Mouse (Mus musculus): Measurements from ENCODE around the gene Tcte1. TPM values are rescaled to one million over a fixed set of nuclear protein-coding genes. Genes with fewer than 3 reads are reported as not detected.

Tcte1 gene
- polyA plus RNA-seq, 1 experiment from 2014 or later: 0.12 TPM

DNA sequence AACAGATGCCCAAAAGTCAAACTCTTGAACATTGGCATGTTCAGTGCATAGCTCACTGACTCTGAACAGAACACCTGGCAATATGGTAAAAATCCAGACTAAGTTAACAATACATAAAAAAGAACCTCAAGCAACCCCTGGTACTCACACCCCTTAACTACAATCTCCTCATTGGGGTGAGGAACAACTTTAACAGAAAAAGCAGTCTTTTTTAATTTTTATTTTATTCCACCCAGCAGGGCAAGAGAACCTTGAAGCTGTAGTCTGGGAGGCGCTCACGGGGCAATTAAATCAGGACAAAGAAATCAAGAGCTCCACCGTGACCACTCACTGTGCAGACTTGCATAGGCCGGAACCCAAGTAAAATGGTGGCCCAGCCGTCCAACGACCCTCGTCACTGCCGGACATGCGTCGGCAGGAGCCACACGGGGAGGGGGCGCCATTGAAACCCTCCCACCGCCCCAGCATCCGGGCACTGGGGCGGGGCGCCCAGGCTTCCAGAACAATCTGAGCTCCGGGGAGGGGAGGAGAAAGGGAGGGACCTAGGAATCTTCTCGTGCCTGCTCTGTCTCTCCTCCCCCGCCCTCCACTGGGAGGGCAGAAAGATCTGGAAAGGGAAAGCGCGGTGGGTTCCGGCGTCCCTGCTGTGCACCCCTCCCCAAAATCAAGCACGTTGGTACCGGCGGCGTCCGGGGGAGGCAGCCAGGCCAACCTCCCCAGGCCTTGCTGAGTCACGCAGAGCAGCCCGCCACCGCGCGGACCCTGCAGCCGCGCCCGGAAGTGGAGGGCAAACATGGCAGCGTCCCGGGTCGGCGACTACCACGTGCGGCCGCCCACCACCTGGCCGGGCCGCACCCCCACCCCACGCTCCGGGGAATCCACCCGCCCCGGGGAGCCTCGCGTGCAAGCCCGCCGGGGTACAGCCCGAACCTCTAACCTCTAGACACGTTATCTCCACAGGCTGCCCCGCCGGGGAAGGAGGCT lies 49.2 kb downstream of the Tcte1 start:
- under 1% methylated on average over 56 of the region's 57 CpGs for WGBS
- ATAC-seq (ENCODE audit: insufficient read depth, low FRiP score, low read depth): peak; percentile 29

DNA sequence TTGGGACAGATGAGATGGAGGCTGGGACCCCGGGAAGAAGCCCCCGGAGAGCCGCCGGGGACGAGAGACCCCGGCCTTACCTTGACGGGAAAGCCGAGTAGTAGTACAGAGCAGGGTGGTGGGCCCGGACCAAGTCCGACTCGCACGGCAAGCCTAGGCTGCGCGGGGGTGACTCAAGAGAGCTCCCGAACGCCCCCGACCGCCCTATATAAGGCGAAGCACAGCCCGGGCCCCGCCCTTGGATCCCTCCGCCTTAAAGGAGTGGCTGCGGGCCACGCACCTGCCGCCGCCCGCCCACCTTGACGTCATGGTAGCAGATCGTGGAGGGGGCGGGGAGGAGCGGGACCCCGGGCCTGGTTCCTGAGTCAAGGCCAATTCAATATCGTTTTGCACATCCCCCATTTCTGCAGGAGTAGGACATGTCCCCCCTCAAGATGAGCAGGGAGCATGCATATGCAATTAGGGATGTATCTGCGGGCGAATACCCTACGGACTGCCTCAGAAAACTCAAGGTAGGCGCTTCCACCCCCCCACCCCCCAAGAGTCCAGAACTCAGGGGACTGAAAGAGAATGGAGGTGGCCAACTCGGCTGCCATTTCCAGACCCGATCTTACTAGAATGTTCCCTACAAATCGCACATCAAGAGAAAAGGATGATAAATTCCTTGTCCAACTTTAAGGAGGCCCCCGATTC lies 50.0 kb downstream of the Tcte1 start, which contains the start of gene Hsp90ab1:
Gene Hsp90ab1, minus strand, starts transcription at position 185 of the 693 bp plus-strand sequence.
- Histone ChIP-seq H3K27me3 (replicated peaks) (no peaks in the 10 kb centered on the region), H3K9ac (peak within 1 kb of the TSS; percentile 100), H3K36me3 (peaks cover 36% of the 10 kb centered on the region), H3K27ac (peak within 1 kb of the TSS; percentile 99), H3K4me1 (peaks cover 37% of the 10 kb centered on the region), H3K4me2 (peak within 1 kb of the TSS; percentile 84), H3K9me3 (no peaks in the 10 kb centered on the region), H3K4me3 (replicated peaks) (peak within 1 kb of the TSS; percentile 99)
- ATAC-seq (ENCODE audit: insufficient read depth, low FRiP score, low read depth): peak; percentile 77
- WGBS: under 1% methylated on average over 41 of the region's 41 CpGs

More for the DNA sequence above, 49.2 kb downstream of the Tcte1 start:
- Histone ChIP-seq H3K9me3 (no peaks in the 10 kb centered on the region), H3K27me3 (replicated peaks) (no peaks in the 10 kb centered on the region), H3K27ac (peak overlapping the region; percentile 99), H3K4me2 (peak overlapping the region; percentile 84), H3K36me3 (peaks cover 43% of the 10 kb centered on the region), H3K9ac (peak overlapping the region; percentile 100), H3K4me3 (replicated peaks) (peak overlapping the region; percentile 99), H3K4me1 (peaks cover 35% of the 10 kb centered on the region)

DNA sequence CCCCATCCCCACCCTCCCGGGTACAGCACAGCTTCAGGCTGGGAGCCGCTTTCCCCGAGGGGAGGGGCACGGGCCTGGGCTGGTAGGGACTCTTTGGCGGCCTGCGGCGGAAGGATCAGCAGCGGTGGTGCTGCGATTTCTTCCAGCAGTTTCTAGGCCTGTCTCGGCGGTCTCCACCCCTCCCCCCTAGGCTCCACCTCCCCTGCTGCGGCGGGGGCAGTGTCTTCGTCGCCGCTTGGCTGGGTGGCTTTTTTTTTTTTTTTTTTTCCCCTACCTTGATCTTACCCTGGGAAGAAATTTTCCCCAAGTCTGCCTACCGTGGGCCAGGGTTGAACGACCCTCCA lies 50.5 kb downstream of the Tcte1 start:
- Histone ChIP-seq H3K27ac (peak overlapping the region; percentile 99), H3K9ac (peak overlapping the region; percentile 73), H3K9me3 (no peaks in the 10 kb centered on the region), H3K27me3 (replicated peaks) (no peaks in the 10 kb centered on the region), H3K4me1 (peaks cover 37% of the 10 kb centered on the region), H3K4me3 (replicated peaks) (peak overlapping the region; percentile 99), H3K4me2 (peak overlapping the region; percentile 84), H3K36me3 (peaks cover 31% of the 10 kb centered on the region)
- peak; percentile 44 for ATAC-seq (ENCODE audit: insufficient read depth, low FRiP score, low read depth)
- WGBS: 0% methylated on average over 18 of the region's 18 CpGs

DNA sequence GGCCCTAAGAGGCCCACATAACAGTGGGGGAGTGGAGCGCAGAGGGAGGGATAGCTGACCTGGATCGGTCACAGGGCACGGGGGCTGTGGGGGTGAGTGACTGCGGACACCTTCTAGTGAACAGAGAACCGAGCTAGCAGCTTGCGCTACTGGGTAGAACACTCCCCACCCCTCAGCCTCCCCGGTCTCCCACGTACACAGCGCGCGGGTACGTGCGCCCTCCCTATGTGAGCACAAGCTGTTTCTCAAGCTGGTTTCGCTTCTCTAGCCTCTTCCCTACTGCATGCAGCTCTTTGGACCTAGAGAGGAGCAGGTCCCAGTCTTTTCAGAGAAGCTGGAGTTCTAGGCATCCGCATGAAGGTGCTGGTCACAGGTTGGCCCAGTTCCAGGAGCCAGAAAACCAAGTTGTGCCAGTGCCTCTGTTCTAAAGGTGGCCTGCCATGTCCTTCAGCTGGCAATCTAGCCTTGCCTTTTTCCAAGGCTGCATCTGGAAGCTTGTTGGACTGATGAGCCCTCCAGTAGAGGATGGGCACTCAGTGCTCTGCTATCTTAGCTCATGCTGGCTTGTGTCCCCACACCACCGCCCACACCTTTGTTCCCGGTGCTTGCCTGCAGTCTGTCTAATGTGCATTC lies 51.0 kb downstream of the Tcte1 start:
- H3K4me3 ChIP-seq (replicated peaks): peak overlapping the region; percentile 99
- H3K4me2 ChIP-seq: peak overlapping the region; percentile 84
- H3K9ac ChIP-seq: peak overlapping the region; percentile 73
- H3K36me3 ChIP-seq: peaks cover 26% of the 10 kb centered on the region
- WGBS: 4% methylated on average over 17 of the region's 17 CpGs
- H3K9me3 ChIP-seq: no peaks in the 10 kb centered on the region
- no peaks in the 10 kb centered on the region for H3K27me3 ChIP-seq (replicated peaks)
- ATAC-seq (ENCODE audit: insufficient read depth, low FRiP score, low read depth): peak; percentile 70
- H3K27ac ChIP-seq: peak overlapping the region; percentile 99
- peaks cover 35% of the 10 kb centered on the region for H3K4me1 ChIP-seq

DNA sequence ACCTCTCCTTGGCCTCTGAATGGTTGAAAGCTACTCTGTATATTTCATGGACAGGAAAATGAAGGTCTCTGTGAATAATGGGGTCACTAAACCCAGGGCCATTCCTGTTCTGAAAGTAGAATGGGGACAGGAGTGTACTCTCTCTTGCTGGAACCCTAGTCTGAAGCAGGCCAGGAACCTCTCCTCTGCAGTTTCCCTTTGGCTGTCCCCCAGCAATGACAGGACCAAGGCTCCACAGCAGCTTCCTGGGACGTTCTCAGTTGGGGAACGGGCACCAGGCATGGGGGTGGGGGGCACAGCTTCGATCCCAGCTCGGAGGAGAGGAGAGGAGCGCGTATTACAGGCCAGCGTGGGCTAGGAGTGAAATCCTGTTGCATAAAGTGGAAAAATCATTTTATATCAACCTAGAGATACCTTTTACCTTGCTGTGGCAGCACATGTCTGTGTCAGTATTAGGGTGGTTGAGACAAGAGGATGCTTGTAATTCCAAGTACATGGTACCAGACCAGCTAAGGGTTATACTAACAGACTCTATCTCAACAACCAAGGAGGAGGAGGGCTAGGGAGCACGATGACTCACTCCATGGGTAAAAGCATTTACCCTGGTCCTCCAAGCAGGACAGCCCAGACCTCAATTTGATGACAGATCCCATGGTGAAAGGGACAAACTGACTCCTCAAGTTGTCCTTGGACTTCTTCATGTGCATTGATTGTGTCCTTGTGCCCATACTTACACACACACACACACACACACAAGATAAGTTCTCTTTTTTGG lies 52.1 kb downstream of the Tcte1 start:
- Histone ChIP-seq H3K27ac (peak overlapping the region; percentile 99), H3K27me3 (replicated peaks) (no peaks in the 10 kb centered on the region), H3K9me3 (no peaks in the 10 kb centered on the region), H3K4me1 (peaks cover 26% of the 10 kb centered on the region), H3K9ac (no peak overlapping the region), H3K4me3 (replicated peaks) (no peak overlapping the region), H3K36me3 (peaks cover 15% of the 10 kb centered on the region), H3K4me2 (peak overlapping the region; percentile 84; the same call in 1 of the 2 replicates)
- WGBS: 84% methylated on average over 8 of the region's 8 CpGs
- ATAC-seq (ENCODE audit: insufficient read depth, low FRiP score, low read depth): no peak

DNA sequence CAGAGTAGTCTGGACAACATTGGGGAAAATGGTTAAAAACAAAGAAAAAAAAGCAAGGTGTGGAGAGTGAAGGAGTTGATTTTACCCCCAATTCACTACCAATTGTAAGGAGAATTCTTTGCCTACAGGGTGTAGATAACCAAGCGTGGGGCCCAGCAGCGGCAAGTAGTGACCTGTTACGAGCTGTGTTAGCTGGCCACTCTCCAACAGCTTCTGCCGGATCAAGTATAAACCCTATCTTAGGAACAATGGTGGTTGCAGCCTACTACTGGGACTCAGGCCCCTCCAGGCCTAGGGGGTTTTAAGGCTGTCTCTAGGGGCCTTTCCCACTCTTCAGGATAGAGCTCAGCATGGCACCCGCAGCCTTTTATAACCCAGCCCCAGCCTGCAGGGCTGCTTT lies 55.0 kb downstream of the Tcte1 start:
- ATAC-seq (ENCODE audit: insufficient read depth, low FRiP score, low read depth): no peak
- Histone ChIP-seq H3K27me3 (replicated peaks) (no peaks in the 10 kb centered on the region), H3K9me3 (no peaks in the 10 kb centered on the region), H3K27ac (peak overlapping the region; percentile 83), H3K9ac (no peak overlapping the region), H3K4me1 (peaks cover 24% of the 10 kb centered on the region), H3K36me3 (no peaks in the 10 kb centered on the region), H3K4me2 (no peak overlapping the region), H3K4me3 (replicated peaks) (no peak overlapping the region)
- 53% methylated on average over 5 of the region's 5 CpGs for WGBS

DNA sequence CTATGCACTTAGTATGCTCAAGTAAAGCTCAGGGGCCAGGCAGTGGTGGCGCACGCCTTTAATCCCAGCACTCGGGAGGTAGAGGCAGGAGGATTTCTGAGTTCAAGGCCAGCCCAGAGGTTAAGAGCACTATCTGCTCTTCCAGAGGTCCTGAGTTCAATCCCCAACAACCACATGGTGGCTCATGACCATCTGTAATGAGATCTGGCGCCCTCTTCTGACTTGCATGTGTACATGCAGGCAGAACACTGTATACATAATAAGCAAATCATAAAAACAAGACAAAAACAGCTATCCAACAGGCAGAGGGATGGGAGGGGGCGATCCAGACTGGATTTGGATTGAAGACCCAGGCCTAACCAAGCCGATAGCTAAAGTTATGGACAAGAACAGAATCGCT lies 55.6 kb downstream of the Tcte1 start:
- no peak for ATAC-seq (ENCODE audit: insufficient read depth, low FRiP score, low read depth)
- no peaks in the 10 kb centered on the region for H3K36me3 ChIP-seq
- no peak overlapping the region for H3K9ac ChIP-seq
- 68% methylated on average over 7 of the region's 7 CpGs for WGBS
- H3K27ac ChIP-seq: peak overlapping the region; percentile 83
- no peak overlapping the region for H3K4me3 ChIP-seq (replicated peaks)
- no peaks in the 10 kb centered on the region for H3K27me3 ChIP-seq (replicated peaks)
- no peaks in the 10 kb centered on the region for H3K9me3 ChIP-seq
- H3K4me1 ChIP-seq: peaks cover 24% of the 10 kb centered on the region
- H3K4me2 ChIP-seq: no peak overlapping the region

DNA sequence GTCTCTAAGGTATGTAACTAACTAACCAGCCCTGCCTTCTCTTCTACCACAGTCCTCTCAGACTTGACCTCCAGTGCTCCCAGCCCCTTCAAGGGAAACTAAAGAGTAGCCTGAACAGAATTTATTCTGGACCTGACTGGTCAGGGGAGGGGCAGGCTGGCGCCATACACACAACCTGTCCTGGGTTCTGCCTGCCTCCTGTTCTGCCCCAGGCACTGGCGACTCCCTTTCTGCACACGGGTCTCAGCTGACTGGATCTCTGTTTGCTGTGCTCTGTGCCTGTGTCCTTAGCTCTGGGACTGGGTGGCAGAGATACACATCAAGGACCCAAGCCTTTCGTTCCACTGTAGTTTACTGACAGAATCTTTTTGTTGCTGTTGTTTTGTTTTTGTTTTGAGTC lies 56.3 kb downstream of the Tcte1 start:
- Histone ChIP-seq H3K4me2 (no peak overlapping the region), H3K27me3 (replicated peaks) (no peaks in the 10 kb centered on the region), H3K27ac (no peak overlapping the region), H3K4me3 (replicated peaks) (no peak overlapping the region), H3K36me3 (no peaks in the 10 kb centered on the region), H3K4me1 (peaks cover 26% of the 10 kb centered on the region), H3K9me3 (no peaks in the 10 kb centered on the region), H3K9ac (no peak overlapping the region)
- WGBS: 78% methylated on average over 4 of the region's 4 CpGs
- no peak for ATAC-seq (ENCODE audit: insufficient read depth, low FRiP score, low read depth)

DNA sequence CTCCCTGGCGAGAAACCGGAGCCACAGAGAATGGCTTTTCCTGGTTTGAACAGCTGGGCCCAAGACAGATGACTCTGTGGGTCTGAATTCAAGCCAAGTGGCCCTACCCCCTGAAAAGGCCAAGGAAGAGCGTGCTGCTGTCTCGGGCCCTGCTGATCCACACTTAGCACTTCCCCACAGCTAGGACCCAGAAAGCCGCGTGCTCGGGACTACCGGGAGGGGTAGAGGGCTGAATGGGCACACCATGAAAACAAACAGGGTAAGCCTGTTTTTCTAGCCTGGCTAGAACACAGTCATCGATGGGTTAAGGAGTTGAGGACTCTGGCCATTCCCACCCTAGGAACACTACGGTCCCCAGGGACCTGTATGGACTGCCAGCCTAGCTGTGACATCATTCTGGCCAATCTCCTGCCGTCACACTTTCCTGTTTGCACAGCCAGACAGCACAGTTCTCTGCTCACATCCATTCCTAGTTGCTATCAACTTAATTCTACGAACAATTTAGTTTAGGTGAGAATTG lies 57.8 kb downstream of the Tcte1 start:
- Histone ChIP-seq H3K9me3 (no peaks in the 10 kb centered on the region), H3K4me2 (no peak overlapping the region), H3K36me3 (no peaks in the 10 kb centered on the region), H3K4me3 (replicated peaks) (no peak overlapping the region), H3K9ac (no peak overlapping the region), H3K27me3 (replicated peaks) (no peaks in the 10 kb centered on the region), H3K4me1 (peaks cover 33% of the 10 kb centered on the region), H3K27ac (peak overlapping the region; percentile 67)
- WGBS: 26% methylated on average over 12 of the region's 12 CpGs
- ATAC-seq (ENCODE audit: insufficient read depth, low FRiP score, low read depth): peak; percentile 29; the same call in 1 of the 2 replicates

DNA sequence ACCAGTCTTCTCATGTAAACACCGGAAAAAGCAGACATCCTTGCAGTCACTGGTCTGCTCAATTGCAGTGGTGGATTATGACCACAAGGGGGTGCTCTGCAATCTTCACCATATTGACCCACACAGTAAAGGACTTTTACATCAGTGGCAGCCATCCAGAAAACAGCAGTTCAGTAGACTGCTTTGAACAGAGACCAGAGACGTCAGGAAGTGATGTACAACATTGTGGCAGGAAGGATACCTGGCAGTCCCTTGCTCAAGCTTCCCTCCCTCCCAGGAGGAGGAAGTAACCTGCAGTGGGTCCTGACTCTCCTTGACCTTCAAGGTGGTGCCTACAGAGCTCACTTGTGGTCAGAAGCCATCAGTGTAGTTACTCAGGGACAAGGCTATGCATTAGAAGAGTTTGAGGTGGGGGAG lies 58.3 kb downstream of the Tcte1 start:
- Histone ChIP-seq H3K27ac (peak overlapping the region; percentile 67), H3K9ac (no peak overlapping the region), H3K9me3 (no peaks in the 10 kb centered on the region), H3K27me3 (replicated peaks) (no peaks in the 10 kb centered on the region), H3K36me3 (no peaks in the 10 kb centered on the region), H3K4me3 (replicated peaks) (no peak overlapping the region), H3K4me2 (no peak overlapping the region), H3K4me1 (peaks cover 35% of the 10 kb centered on the region)
- no peak for ATAC-seq (ENCODE audit: insufficient read depth, low FRiP score, low read depth)
- WGBS: 3% methylated on average over 2 of the region's 2 CpGs

DNA sequence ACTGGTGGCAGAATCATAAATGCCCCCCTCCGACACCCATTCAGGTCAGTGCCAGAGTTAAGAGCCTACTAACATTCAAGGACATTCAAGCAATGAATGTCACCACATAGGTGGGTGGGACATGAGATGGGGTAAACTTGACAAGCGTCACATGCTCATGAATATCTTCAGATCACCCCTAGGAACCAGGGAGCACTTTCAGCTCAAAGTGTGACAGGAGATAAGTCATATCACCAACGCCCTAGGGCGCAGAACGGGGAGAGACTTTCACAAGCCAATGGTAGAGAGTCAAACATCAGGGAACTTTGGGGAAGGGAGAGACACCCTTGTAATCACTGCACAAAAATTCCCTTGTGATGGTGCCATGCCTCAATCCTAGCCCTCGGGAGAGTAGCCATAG lies 59.0 kb downstream of the Tcte1 start:
- Histone ChIP-seq H3K4me2 (no peak overlapping the region), H3K27me3 (replicated peaks) (no peaks in the 10 kb centered on the region), H3K4me3 (replicated peaks) (no peak overlapping the region), H3K27ac (no peak overlapping the region), H3K9me3 (no peaks in the 10 kb centered on the region), H3K9ac (no peak overlapping the region), H3K4me1 (peaks cover 35% of the 10 kb centered on the region), H3K36me3 (0 out of 2 replicates have a peak, but pooled peaks cover 3% of the 10 kb centered on the region)
- ATAC-seq (ENCODE audit: insufficient read depth, low FRiP score, low read depth): no peak
- WGBS: 86% methylated on average over 6 of the region's 6 CpGs
